Mouse (Mus musculus): ENCODE measurements around the gene Pex11a. TPM values are rescaled to one million over a fixed set of nuclear protein-coding genes. Genes with fewer than 3 reads are reported as not detected.

Pex11a gene
- 24.7 TPM for polyA plus RNA-seq (2014; fragmentation: Illumina TruSeq; extraction: RNeasy Lipid Tissue Mini Kit (QIAGEN cat#74804); ENCODE audit: low read depth, low replicate concordance)

GRCm38 (mm10) chr7:79742659-79743536 lies at the start of gene Pex11a, which contains the start of gene Wdr93:
Pex11a (minus strand) TSS chr7:79743131.
Wdr93 (plus strand) TSS chr7:79743163.

GRCm38 (mm10) chr7:79732622-79733021 lies 10.3 kb downstream of the Pex11a start, which contains the start of gene Plin1:
Plin1 (minus strand) TSS chr7:79732903.

GRCm38 (mm10) chr7:79715187-79715981 lies 27.5 kb downstream of the Pex11a start, which contains the start of gene Kif7:
Kif7 (minus strand) TSS chr7:79715720.

Other genes with a start within 250 kb of the Pex11a start
- not detected for gene Rhcg, start 125.5 kb downstream of the Pex11a start, polyA plus RNA-seq (2014; fragmentation: Illumina TruSeq; extraction: RNeasy Lipid Tissue Mini Kit (QIAGEN cat#74804); ENCODE audit: low read depth, low replicate concordance)
- 1.7 TPM for gene Ticrr, start 82.9 kb downstream of the Pex11a start, polyA plus RNA-seq (2014; fragmentation: Illumina TruSeq; extraction: RNeasy Lipid Tissue Mini Kit (QIAGEN cat#74804); ENCODE audit: low read depth, low replicate concordance)
- 0.16 TPM for gene Kif7, start 27.4 kb downstream of the Pex11a start, polyA plus RNA-seq (2014; fragmentation: Illumina TruSeq; extraction: RNeasy Lipid Tissue Mini Kit (QIAGEN cat#74804); ENCODE audit: low read depth, low replicate concordance)
- gene Plin1, start 10.2 kb downstream of the Pex11a start, polyA plus RNA-seq (2014; fragmentation: Illumina TruSeq; extraction: RNeasy Lipid Tissue Mini Kit (QIAGEN cat#74804); ENCODE audit: low read depth, low replicate concordance), result 5.8 TPM
- 0.44 TPM for gene Wdr93, start within 50 bp of the Pex11a start, polyA plus RNA-seq (2014; fragmentation: Illumina TruSeq; extraction: RNeasy Lipid Tissue Mini Kit (QIAGEN cat#74804); ENCODE audit: low read depth, low replicate concordance)
- gene Mesp1, start 50.7 kb upstream of the Pex11a start, polyA plus RNA-seq (2014; fragmentation: Illumina TruSeq; extraction: RNeasy Lipid Tissue Mini Kit (QIAGEN cat#74804); ENCODE audit: low read depth, low replicate concordance), result not detected
- not detected for gene Mesp2, start 67.6 kb upstream of the Pex11a start, polyA plus RNA-seq (2014; fragmentation: Illumina TruSeq; extraction: RNeasy Lipid Tissue Mini Kit (QIAGEN cat#74804); ENCODE audit: low read depth, low replicate concordance)
- 4.8 TPM for gene Anpep, start 117.9 kb upstream of the Pex11a start, polyA plus RNA-seq (2014; fragmentation: Illumina TruSeq; extraction: RNeasy Lipid Tissue Mini Kit (QIAGEN cat#74804); ENCODE audit: low read depth, low replicate concordance)
- gene Ap3s2, start 177.5 kb upstream of the Pex11a start, polyA plus RNA-seq (2014; fragmentation: Illumina TruSeq; extraction: RNeasy Lipid Tissue Mini Kit (QIAGEN cat#74804); ENCODE audit: low read depth, low replicate concordance), result 32.1 TPM
- gene Arpin, start 192.2 kb upstream of the Pex11a start, polyA plus RNA-seq (2014; fragmentation: Illumina TruSeq; extraction: RNeasy Lipid Tissue Mini Kit (QIAGEN cat#74804); ENCODE audit: low read depth, low replicate concordance), result 19.6 TPM